Mouse (Mus musculus) hindbrain, postnatal 0 days (tissue): ENCODE data around the gene Tspan5. TPM values are rescaled to one million over a fixed set of nuclear protein-coding genes. Genes with fewer than 3 reads are reported as not detected.

Source experiments
- ATAC-seq: fragments of 200-750 bp; cut with Nextera tagmentation; 2 replicates; pipeline ENCODE4 v1.8.0; 2017; ENCODE audit warnings: mild to moderate bottlenecking, moderate TSS enrichment, moderate library complexity
- DNase-seq: peaks from one replicate; pipeline ENCODE4 v3.0.0-alpha.2; 2015; ENCODE audit warnings: low spot score
- H3K27ac ChIP-seq: fragments of 300-500 bp; sonication (generic); 2 replicates; pipeline ENCODE4 v1.5.1; 2014; ENCODE audit warnings: mild to moderate bottlenecking
- H3K27me3 ChIP-seq: fragments of 300-500 bp; sonication (generic); 2 replicates; pipeline ENCODE4 v1.6.1; 2014; ENCODE audit warnings: low read length, mixed read lengths; ENCODE audit not compliant: insufficient read depth
- H3K36me3 ChIP-seq: fragments of 300-500 bp; sonication (generic); 2 replicates; pipeline ENCODE4 v1.6.1; 2014; ENCODE audit warnings: low read length, mixed read lengths; ENCODE audit not compliant: insufficient read depth
- H3K4me1 ChIP-seq: fragments of 300-500 bp; sonication (generic); 2 replicates; pipeline ENCODE4 v1.6.1; 2014; ENCODE audit warnings: antibody characterized with exemption, low read length, mixed read lengths; ENCODE audit not compliant: insufficient read depth
- H3K4me2 ChIP-seq: fragments of 300-500 bp; sonication (generic); 2 replicates; pipeline ENCODE4 v1.6.1; 2014; ENCODE audit warnings: low read depth, mild to moderate bottlenecking, low read length, moderate library complexity, mixed read lengths
- H3K4me3 ChIP-seq: fragments of 300-500 bp; sonication (generic); 2 replicates; pipeline ENCODE4 v1.5.1; 2014; ENCODE audit warnings: low read length
- H3K9ac ChIP-seq: fragments of 300-500 bp; sonication (generic); replicated peaks from 2 replicates; pipeline ENCODE4 v1.6.1; 2014; ENCODE audit warnings: mild to moderate bottlenecking, low read length, moderate library complexity, mixed read lengths
- H3K9me3 ChIP-seq: fragments of 300-500 bp; sonication (generic); 2 replicates; pipeline ENCODE4 v1.6.1; 2016; ENCODE audit warnings: low read length, mixed read lengths
- CTCF ChIP-seq: IDR thresholded peaks from 2 replicates; pipeline ENCODE4 v1.5.1; 2016; ENCODE audit warnings: antibody characterized with exemption, control low read depth, low read depth
- WGBS: fragments of 180-500 bp; shearing (Covaris S2); extraction: QIAGEN DNeasy Blood & Tissue Kit; methylation state at CpG from one replicate; pipeline ENCODE4 v1.1.7; 2014; 5-methylcytosine and 5-hydroxymethylcytosine counted together
- polyA plus RNA-seq: library from polyadenylated mRNA; unstranded; fragments of >200 nt; fragmentation: Nextera tagmentation; extraction: Ambion mirVana; gene quantifications from 2 replicates; pipeline ENCODE4 v1.2.1, GENCODE M21; 2015
- total RNA-seq: library from RNA; depleted of rRNA; stranded (reverse); fragments of >200 nt; gene quantifications from 2 replicates; pipeline ENCODE4 v1.2.3, GENCODE M21; 2014

Tspan5 gene
- total and polyA plus RNA-seq, 2 experiments from 2014 or later, result 86.0 to 135 TPM

DNA sequence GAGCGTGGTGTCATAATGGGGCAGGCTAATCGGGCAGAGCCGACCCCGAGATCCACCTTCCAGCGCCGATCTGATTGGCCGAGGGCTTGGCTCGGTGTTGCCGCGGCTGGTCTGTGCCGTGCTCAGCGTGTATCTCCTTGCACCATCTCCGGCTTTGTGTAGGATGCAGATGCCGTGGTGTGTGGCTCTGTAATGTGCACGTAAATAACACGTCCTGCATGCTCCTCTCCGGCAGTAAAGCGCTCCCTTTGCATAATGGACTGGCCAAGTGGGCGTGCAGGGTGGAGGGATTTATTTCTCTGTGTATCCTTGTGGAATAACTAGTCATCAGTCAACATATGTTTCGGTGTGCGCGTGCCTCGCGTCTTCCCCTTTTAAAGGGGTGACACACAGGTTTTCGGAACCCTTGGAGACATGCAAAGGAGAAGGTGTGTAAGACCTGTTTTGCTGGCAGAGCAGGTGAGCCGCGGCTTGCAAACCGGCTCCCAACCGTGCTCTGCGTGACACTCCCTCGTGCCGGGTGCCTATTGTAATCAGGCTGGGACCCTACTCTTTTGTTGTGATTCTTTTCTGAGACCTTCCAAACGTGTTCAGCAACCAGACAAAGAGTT lies 1.2 kb downstream of the Tspan5 start:
- WGBS, result under 1% methylated on average over 33 of the region's 33 CpGs
- H3K27me3 ChIP-seq, result no peaks in the 10 kb centered on the region
- H3K9ac ChIP-seq, result peak overlapping the region; percentile 77
- peak overlapping the region; percentile 57 for H3K4me2 ChIP-seq
- H3K36me3 ChIP-seq, result no peaks in the 10 kb centered on the region
- H3K27ac ChIP-seq, result peak overlapping the region; percentile 88
- ATAC-seq (peak; percentile 86), DNase-seq (peak; percentile 90)
- peaks cover 23% of the 10 kb centered on the region for H3K4me1 ChIP-seq
- TF ChIP-seq CTCF, result no peak
- peak overlapping the region; percentile 94 for H3K4me3 ChIP-seq
- no peaks in the 10 kb centered on the region for H3K9me3 ChIP-seq

DNA sequence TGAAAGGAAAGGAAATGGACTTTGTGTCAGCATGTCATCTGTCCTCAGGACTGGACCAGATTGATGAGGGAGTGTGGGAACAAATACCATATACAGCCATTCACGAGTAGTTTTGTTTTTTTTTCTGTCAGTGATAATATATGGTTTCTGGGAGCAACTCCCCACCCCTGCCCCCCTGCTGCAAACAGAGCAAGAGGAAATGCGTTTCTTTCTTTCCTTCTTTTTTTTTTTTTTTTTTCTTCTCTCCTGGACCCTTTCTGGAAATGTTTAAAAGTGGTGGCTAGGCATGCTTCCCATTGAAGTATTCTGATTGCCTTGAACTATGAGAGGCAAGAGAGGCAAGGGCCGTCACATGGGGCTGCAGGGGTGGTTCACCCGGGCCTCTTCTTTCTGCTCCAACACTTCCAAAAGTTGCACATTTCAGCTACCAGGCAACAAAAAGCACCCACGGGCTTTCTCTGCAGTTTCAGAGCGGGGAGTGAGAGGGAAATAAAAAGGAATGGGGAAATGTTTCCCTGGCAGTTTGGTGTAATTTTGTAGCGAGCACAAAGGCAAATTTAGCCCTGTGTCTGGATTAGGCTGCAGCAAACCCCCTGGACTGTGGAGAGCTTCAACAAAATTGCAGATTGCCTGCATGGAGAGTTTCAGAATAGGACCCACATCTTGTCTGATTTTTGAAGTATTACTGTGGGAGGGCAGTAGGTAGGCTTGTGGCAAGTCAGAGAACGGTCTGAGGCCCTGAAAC lies 2.2 kb downstream of the Tspan5 start:
- peaks cover 23% of the 10 kb centered on the region for H3K4me1 ChIP-seq
- H3K36me3 ChIP-seq, result no peaks in the 10 kb centered on the region
- no peaks in the 10 kb centered on the region for H3K27me3 ChIP-seq
- DNase-seq, result no peak
- peak overlapping the region; percentile 88 for H3K27ac ChIP-seq
- no peaks in the 10 kb centered on the region for H3K9me3 ChIP-seq
- no peak for TF ChIP-seq CTCF
- no peak for ATAC-seq
- 15% methylated on average over 8 of the region's 8 CpGs for WGBS
- H3K4me2 ChIP-seq, result peak overlapping the region; percentile 57
- H3K4me3 ChIP-seq, result peak overlapping the region; percentile 94
- H3K9ac ChIP-seq, result peak overlapping the region; percentile 77

DNA sequence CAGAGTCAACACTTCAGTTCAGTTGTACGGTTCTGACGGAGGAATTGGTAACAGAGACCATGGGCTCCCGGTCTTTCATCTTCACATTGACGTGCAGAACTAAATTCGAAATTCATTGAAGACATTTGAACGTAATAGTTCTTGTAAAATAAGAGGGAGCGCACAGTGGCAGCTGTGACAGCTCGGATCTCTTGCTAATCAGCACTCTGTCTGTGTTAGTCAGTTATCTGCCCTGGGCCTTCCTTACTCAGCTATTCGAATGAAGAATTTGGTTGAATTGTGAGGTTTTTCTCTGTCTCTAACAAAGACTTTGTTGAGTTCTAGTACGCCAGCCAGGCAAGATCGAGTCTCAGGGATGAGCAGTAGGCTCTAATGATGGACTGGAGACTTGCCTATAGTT lies 3.1 kb downstream of the Tspan5 start:
- Histone ChIP-seq H3K9ac (no peak overlapping the region), H3K27ac (no peak overlapping the region; the same call in 1 of the 2 replicates), H3K27me3 (no peaks in the 10 kb centered on the region), H3K36me3 (no peaks in the 10 kb centered on the region), H3K9me3 (no peaks in the 10 kb centered on the region), H3K4me1 (peaks cover 23% of the 10 kb centered on the region), H3K4me3 (peak overlapping the region; percentile 94; the same call in 1 of the 2 replicates), H3K4me2 (peak overlapping the region; percentile 57)
- DNase-seq (no peak), ATAC-seq (no peak)
- no peak for TF ChIP-seq CTCF
- WGBS, result 63% methylated on average over 11 of the region's 11 CpGs

DNA sequence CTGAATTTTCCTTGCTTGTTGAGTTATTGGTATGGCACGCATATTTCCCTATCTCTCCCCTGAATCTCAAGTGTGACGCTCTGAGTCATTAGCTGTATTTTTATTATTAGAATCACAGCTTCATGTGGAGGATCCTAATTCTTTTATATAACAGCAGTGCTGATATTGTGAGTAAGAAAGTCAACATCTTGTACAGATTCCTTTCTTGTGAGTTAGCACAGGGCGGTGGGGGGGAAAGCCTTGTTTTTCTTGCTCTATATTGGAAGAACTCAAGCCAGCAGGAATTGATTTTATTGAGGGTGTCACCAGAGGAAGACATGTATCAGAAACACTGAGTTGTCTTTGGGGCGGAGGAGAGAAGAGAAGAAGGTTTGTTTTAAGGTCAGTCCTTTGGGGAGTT lies 3.6 kb downstream of the Tspan5 start:
- H3K27me3 ChIP-seq, result no peaks in the 10 kb centered on the region
- no peak overlapping the region for H3K9ac ChIP-seq
- WGBS, result 85% methylated on average over 4 of the region's 4 CpGs
- ATAC-seq, result no peak
- H3K36me3 ChIP-seq, result no peaks in the 10 kb centered on the region
- H3K9me3 ChIP-seq, result no peaks in the 10 kb centered on the region
- H3K4me3 ChIP-seq, result no peak overlapping the region
- TF ChIP-seq CTCF, result no peak
- peaks cover 23% of the 10 kb centered on the region for H3K4me1 ChIP-seq
- DNase-seq, result no peak
- H3K27ac ChIP-seq, result no peak overlapping the region
- peak overlapping the region; percentile 57; the same call in 1 of the 2 replicates for H3K4me2 ChIP-seq

DNA sequence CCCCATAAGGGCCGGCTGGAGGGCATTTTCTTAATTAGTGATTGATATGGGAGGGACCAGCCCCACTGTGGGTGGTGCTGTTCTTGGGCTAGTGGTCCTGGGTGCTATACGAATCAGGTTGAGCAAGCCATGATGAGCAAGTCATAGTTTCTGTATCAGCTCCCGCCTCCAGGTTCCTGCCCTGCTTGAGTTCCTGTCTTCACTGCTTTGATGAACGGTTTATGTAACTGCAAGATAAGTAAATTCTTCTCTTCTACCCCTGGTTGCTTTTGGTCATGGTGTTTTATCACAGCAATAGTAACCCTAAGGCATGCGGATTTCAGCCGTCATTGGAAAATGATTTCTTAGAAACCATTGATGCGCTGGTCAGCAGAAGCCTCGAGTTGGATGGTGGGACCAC lies 4.6 kb downstream of the Tspan5 start:
- H3K4me3 ChIP-seq, result no peak overlapping the region
- TF ChIP-seq CTCF, result no peak
- WGBS, result 79% methylated on average over 8 of the region's 8 CpGs
- H3K36me3 ChIP-seq, result no peaks in the 10 kb centered on the region
- H3K27ac ChIP-seq, result no peak overlapping the region
- no peaks in the 10 kb centered on the region for H3K9me3 ChIP-seq
- no peak overlapping the region for H3K9ac ChIP-seq
- no peak for DNase-seq
- no peak overlapping the region for H3K4me2 ChIP-seq
- ATAC-seq, result no peak
- no peaks in the 10 kb centered on the region for H3K27me3 ChIP-seq
- peaks cover 17% of the 10 kb centered on the region for H3K4me1 ChIP-seq

DNA sequence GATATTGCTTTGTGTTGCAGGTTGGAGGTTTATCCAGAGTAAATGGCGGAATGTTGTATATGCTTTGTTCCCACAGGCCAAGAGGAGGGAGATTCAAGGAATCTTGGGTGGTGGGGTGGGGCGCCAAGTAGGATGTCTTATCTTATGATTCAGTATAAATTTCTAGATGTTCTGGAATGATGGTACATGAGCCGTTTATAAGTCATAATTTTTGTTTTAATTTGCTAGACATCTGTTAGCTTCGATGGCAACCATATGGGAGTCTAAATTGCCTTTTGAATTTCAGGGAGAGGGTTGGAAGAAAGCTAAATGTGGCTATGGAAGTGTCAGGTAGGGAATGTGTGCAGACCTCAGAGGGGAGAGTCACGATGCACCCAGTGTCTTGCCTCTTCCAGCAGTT lies 5.0 kb downstream of the Tspan5 start:
- no peak for DNase-seq
- 79% methylated on average over 5 of the region's 5 CpGs for WGBS
- Histone ChIP-seq H3K4me1 (peaks cover 15% of the 10 kb centered on the region), H3K4me2 (no peak overlapping the region), H3K27me3 (no peaks in the 10 kb centered on the region), H3K27ac (no peak overlapping the region), H3K36me3 (no peaks in the 10 kb centered on the region), H3K4me3 (no peak overlapping the region), H3K9me3 (no peaks in the 10 kb centered on the region), H3K9ac (no peak overlapping the region)
- no peak for ATAC-seq
- TF ChIP-seq CTCF, result no peak

DNA sequence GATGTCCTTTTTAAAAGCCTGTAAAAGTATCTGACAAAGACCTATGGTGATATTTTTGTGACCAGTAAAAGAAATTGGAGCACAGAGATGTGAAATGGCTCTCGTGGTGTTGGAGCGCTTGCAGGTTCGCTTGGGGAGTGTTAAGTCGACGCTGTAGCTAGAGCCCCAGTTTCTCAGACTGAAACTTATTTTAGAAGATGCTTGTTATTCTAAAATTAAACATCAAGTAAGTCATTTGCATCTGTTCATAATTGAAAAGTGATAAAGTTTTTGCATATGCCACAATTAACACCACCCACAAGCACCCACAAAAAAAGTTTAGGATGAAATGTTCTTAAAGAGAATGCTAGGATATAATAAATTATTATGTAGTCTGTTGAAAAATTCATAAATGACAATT lies 6.0 kb downstream of the Tspan5 start:
- Histone ChIP-seq H3K36me3 (no peaks in the 10 kb centered on the region), H3K9ac (no peak overlapping the region), H3K9me3 (no peaks in the 10 kb centered on the region), H3K27ac (no peak overlapping the region), H3K27me3 (no peaks in the 10 kb centered on the region), H3K4me3 (no peak overlapping the region), H3K4me1 (peaks cover 18% of the 10 kb centered on the region), H3K4me2 (no peak overlapping the region)
- no peak for ATAC-seq
- no peak for TF ChIP-seq CTCF
- WGBS, result 91% methylated on average over 5 of the region's 5 CpGs
- DNase-seq, result no peak
